Mouse (Mus musculus): Measurements from ENCODE around the gene Babam2. TPM values are rescaled to one million over a fixed set of nuclear protein-coding genes. Genes with fewer than 3 reads are reported as not detected.
A peak's percentile ranks its signal among the peaks of the same experiment; 100 is the strongest.

Gene Babam2
- polyA plus RNA-seq, 1 experiment from 2014 or later = 45.6 TPM

DNA sequence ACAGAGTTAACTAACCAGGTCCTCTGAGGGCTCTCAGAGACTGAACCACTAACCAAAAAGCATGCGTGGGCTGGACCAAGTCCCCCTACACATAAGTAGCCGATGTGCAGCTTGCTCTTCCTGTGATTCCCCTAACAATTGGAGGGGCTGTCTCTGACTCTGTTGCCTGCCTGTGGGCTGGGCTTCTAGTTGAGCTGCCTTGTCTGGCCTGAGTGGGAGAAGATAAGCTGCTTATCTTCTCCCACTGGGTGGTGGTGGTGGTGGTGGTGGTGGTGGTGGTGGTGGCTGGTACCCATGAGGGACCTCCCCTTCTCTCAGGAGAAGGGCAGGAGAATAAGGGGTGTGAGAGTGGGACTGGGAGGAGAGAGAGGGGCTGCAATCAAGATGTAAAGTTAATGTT, 11.4 kb upstream of the Babam2 start:
- Histone ChIP-seq H3K27ac (ENCODE audit: poor library complexity, severe bottlenecking) (no peak overlapping the region), H3K36me3 (no peaks in the 10 kb centered on the region), H3K27me3 (replicated peaks) (no peaks in the 10 kb centered on the region), H3K9ac (no peak overlapping the region), H3K9me3 (replicated peaks) (no peaks in the 10 kb centered on the region), H3K4me3 (no peak overlapping the region), H3K4me1 (replicated peaks) (peaks cover 6% of the 10 kb centered on the region), H3K4me2 (no peak overlapping the region)
- WGBS = 26% methylated on average over 2 of the region's 2 CpGs
- ATAC-seq (ENCODE audit: insufficient number of reproducible peaks, low FRiP score) = peak; percentile 91

DNA sequence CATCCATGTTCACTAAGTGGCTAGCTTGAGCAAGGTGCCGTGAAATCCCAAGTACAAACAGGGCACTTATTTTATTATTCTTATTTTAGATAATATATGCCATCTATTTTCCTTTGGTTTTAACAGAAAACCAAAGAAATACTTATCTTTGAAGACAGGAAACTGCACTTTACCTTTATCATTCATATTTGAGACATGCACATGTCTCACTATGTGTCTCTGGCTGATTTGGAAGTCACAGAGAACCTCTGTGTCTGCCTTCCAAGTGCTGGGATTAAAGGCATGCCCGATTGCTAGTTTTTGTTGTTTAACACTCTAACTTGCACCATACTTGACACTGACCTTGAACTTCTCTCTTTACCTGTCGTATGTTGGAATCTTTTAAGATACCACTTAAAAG, 9.5 kb upstream of the Babam2 start:
- H3K4me2 ChIP-seq = no peak overlapping the region
- 81% methylated on average over 3 of the region's 3 CpGs for WGBS
- no peak overlapping the region for H3K9ac ChIP-seq
- H3K9me3 ChIP-seq (replicated peaks) = no peaks in the 10 kb centered on the region
- no peak overlapping the region for H3K4me3 ChIP-seq
- no peaks in the 10 kb centered on the region for H3K36me3 ChIP-seq
- H3K4me1 ChIP-seq (replicated peaks) = peaks cover 12% of the 10 kb centered on the region
- no peak for ATAC-seq (ENCODE audit: insufficient number of reproducible peaks, low FRiP score)
- H3K27ac ChIP-seq (ENCODE audit: poor library complexity, severe bottlenecking) = no peak overlapping the region
- no peaks in the 10 kb centered on the region for H3K27me3 ChIP-seq (replicated peaks)

- no peak for ATAC-seq (ENCODE audit: insufficient number of reproducible peaks, low FRiP score)
- H3K36me3 ChIP-seq = no peaks in the 10 kb centered on the region
- H3K9me3 ChIP-seq (replicated peaks) = no peaks in the 10 kb centered on the region
- H3K4me3 ChIP-seq = no peak overlapping the region
- no peak overlapping the region for H3K4me2 ChIP-seq
- H3K4me1 ChIP-seq (replicated peaks) = peaks cover 9% of the 10 kb centered on the region
- H3K9ac ChIP-seq = no peak overlapping the region
- H3K27ac ChIP-seq (ENCODE audit: poor library complexity, severe bottlenecking) = no peak overlapping the region
- no peaks in the 10 kb centered on the region for H3K27me3 ChIP-seq (replicated peaks)
Measured at GRCm38 (mm10) chr5:31693191-31693590, 4.3 kb upstream of the Babam2 start.

DNA sequence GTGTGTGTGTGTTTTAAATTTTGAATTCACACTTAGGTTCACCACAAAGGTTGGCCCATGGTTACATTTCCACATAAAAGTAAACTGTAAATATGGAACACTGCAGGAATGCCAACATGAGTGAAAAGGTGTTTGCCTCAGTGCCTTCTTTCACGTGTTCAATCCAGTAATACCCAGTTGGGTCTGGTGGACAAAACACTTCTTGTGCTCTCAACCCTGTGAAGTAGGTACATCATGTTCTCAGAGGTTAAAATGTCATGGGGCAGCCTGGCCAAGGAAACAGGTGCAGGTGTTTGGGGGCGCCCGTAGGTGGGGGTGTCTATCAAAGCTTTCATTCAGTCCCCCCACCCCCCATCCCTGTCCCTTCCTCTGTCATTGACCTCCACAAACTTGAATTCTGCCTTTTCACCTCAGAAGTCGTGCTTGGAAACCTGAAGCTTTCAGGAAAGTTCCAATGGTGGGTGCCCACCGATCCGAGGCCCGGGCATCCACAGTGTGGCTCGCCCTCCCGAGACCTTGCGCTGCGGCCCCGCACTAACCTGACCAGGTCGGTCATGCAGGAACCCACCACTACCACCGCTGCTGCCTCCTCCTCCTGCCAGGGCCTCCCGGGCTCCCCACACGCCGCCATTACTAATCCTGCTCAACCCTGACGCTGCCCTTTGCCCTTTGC, 377 bp upstream of the Babam2 start, which contains the start of gene Rbks:
Rbks (minus strand) TSS at position 657 of the 673 bp plus-strand sequence.
- Histone ChIP-seq H3K9me3 (replicated peaks) (no peaks in the 10 kb centered on the region), H3K4me3 (peak within 1 kb of the TSS; percentile 90), H3K4me1 (replicated peaks) (peaks cover 6% of the 10 kb centered on the region), H3K27me3 (replicated peaks) (no peaks in the 10 kb centered on the region), H3K36me3 (peaks cover 3% of the 10 kb centered on the region; the same call in 1 of the 2 replicates), H3K9ac (peak within 1 kb of the TSS; percentile 89), H3K4me2 (peak within 1 kb of the TSS; percentile 85), H3K27ac (ENCODE audit: poor library complexity, severe bottlenecking) (peak within 1 kb of the TSS; percentile 93)
- ATAC-seq (ENCODE audit: insufficient number of reproducible peaks, low FRiP score) = no peak
- WGBS = 8% methylated on average over 18 of the region's 18 CpGs

GRCm38 (mm10) chr5:31698297-31698726, 828 bp downstream of the Babam2 start:
- 6% methylated on average over 16 of the region's 16 CpGs for WGBS

GRCm38 (mm10) chr5:31698931-31699330, 1.4 kb downstream of the Babam2 start:
- H3K36me3 ChIP-seq = peaks cover 18% of the 10 kb centered on the region
- H3K27ac ChIP-seq (ENCODE audit: poor library complexity, severe bottlenecking) = peak overlapping the region; percentile 33; the same call in 1 of the 2 replicates
- WGBS = 54% methylated on average over 4 of the region's 4 CpGs
- no peak overlapping the region for H3K4me2 ChIP-seq
- H3K4me1 ChIP-seq (replicated peaks) = peaks cover 4% of the 10 kb centered on the region; the same call in 1 of the 2 replicates
- ATAC-seq (ENCODE audit: insufficient number of reproducible peaks, low FRiP score) = no peak
- H3K9ac ChIP-seq = no peak overlapping the region
- no peak overlapping the region for H3K4me3 ChIP-seq
- no peaks in the 10 kb centered on the region for H3K27me3 ChIP-seq (replicated peaks)
- no peaks in the 10 kb centered on the region for H3K9me3 ChIP-seq (replicated peaks)

More at GRCm38 (mm10) chr5:31698297-31698726, 828 bp downstream of the Babam2 start:
- Histone ChIP-seq H3K4me1 (replicated peaks) (peaks cover 4% of the 10 kb centered on the region; the same call in 1 of the 2 replicates), H3K36me3 (peaks cover 13% of the 10 kb centered on the region; the same call in 1 of the 2 replicates), H3K4me3 (peak overlapping the region; percentile 90), H3K9ac (peak overlapping the region; percentile 89), H3K4me2 (peak overlapping the region; percentile 85), H3K27me3 (replicated peaks) (no peaks in the 10 kb centered on the region), H3K9me3 (replicated peaks) (no peaks in the 10 kb centered on the region), H3K27ac (ENCODE audit: poor library complexity, severe bottlenecking) (peak overlapping the region; percentile 93)
- peak; percentile 85 for ATAC-seq (ENCODE audit: insufficient number of reproducible peaks, low FRiP score)

- no peak for ATAC-seq (ENCODE audit: insufficient number of reproducible peaks, low FRiP score)
- Histone ChIP-seq H3K27me3 (replicated peaks) (no peaks in the 10 kb centered on the region), H3K9me3 (replicated peaks) (no peaks in the 10 kb centered on the region), H3K4me3 (no peak overlapping the region), H3K36me3 (peaks cover 19% of the 10 kb centered on the region), H3K4me2 (no peak overlapping the region), H3K27ac (ENCODE audit: poor library complexity, severe bottlenecking) (no peak overlapping the region), H3K9ac (no peak overlapping the region), H3K4me1 (replicated peaks) (peaks cover 4% of the 10 kb centered on the region; the same call in 1 of the 2 replicates)
Measured at GRCm38 (mm10) chr5:31699397-31699796, 1.9 kb downstream of the Babam2 start.

DNA sequence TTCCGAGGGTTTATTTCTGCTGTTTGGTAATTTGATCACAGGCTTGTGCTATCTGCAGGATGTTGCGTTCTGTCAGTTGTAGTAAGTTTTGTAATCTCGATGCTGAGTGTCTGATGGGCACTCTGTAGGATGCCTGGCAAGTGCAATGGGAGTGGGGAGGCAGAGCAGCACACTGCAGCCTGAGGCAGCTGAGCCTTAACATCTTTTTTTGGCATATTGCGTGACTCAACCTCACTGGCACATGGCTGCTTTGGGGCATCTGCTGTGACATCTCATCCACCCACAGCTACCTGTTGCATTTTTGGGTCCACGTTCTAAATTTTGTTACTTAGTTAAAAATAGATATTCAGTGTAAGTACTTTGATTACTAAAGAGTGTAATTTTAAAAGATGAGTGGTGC, 7.5 kb downstream of the Babam2 start:
- no peak overlapping the region for H3K27ac ChIP-seq (ENCODE audit: poor library complexity, severe bottlenecking)
- WGBS = 85% methylated on average over 5 of the region's 5 CpGs

DNA sequence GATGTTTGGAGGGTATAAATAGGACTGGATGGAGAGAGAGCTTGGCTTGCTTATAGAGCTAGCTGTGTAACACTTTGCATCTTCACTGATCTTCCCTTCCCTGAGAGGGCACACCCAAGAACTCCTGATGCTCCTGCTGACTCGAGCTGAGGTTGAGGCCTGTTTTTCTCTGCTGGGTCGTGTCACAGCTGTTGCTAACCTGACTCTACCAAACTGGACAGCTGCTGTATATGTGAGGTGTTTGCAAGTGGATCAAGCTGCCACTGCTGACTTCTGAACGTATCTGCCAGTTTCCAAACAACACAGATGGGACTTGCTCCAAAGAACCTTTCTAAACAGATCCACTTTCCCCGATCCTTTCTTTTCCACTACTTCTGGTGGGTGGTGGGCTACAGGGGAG, 9.3 kb downstream of the Babam2 start:
- no peak overlapping the region for H3K9ac ChIP-seq
- no peak overlapping the region for H3K4me2 ChIP-seq
- H3K36me3 ChIP-seq = peaks cover 37% of the 10 kb centered on the region
- no peak for ATAC-seq (ENCODE audit: insufficient number of reproducible peaks, low FRiP score)
- H3K4me3 ChIP-seq = no peak overlapping the region
- no peaks in the 10 kb centered on the region for H3K27me3 ChIP-seq (replicated peaks)
- WGBS = 78% methylated on average over 4 of the region's 4 CpGs
- H3K27ac ChIP-seq (ENCODE audit: poor library complexity, severe bottlenecking) = no peak overlapping the region
- H3K9me3 ChIP-seq (replicated peaks) = no peaks in the 10 kb centered on the region
- H3K4me1 ChIP-seq (replicated peaks) = no peaks in the 10 kb centered on the region

More for the DNA sequence above, 7.5 kb downstream of the Babam2 start:
- no peaks in the 10 kb centered on the region for H3K9me3 ChIP-seq (replicated peaks)
- H3K4me1 ChIP-seq (replicated peaks) = no peaks in the 10 kb centered on the region
- no peaks in the 10 kb centered on the region for H3K27me3 ChIP-seq (replicated peaks)
- no peak for ATAC-seq (ENCODE audit: insufficient number of reproducible peaks, low FRiP score)
- H3K4me2 ChIP-seq = no peak overlapping the region
- no peak overlapping the region for H3K9ac ChIP-seq
- peaks cover 31% of the 10 kb centered on the region for H3K36me3 ChIP-seq
- H3K4me3 ChIP-seq = no peak overlapping the region

- H3K36me3 ChIP-seq = peaks cover 18% of the 10 kb centered on the region
- H3K9me3 ChIP-seq (replicated peaks) = no peaks in the 10 kb centered on the region
- 81% methylated on average over 1 of the region's 1 CpGs for WGBS
- no peak for ATAC-seq (ENCODE audit: insufficient number of reproducible peaks, low FRiP score)
- H3K4me1 ChIP-seq (replicated peaks) = peaks cover 13% of the 10 kb centered on the region
- H3K27me3 ChIP-seq (replicated peaks) = no peaks in the 10 kb centered on the region
- no peak overlapping the region for H3K27ac ChIP-seq (ENCODE audit: poor library complexity, severe bottlenecking)
- no peak overlapping the region for H3K9ac ChIP-seq
- no peak overlapping the region for H3K4me3 ChIP-seq
- H3K4me2 ChIP-seq = no peak overlapping the region
Measured at GRCm38 (mm10) chr5:31709389-31709788, 11.9 kb downstream of the Babam2 start.

DNA sequence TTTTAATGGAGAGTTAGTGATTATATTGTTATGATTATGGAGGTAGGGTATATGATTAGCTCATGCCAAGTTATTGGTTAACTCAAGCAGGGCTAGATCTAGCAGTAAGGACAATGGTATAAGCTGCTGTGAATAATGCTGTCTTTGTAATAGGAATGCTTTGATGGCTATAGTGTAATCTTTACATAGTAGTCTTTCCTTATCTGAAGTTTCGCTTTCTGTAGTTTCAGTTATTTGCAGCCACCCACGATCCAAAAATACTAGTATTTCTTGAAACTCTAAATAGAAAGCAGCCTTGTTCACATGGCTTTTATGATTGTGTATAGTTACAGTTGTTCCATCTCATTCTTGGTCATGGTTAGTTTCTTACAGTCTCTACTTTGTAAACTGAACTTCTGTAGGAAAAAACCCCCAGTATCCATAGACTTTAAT, 15.8 kb downstream of the Babam2 start:
- 58% methylated on average over 2 of the region's 2 CpGs for WGBS
- Histone ChIP-seq H3K4me3 (no peak overlapping the region), H3K9ac (no peak overlapping the region), H3K4me2 (no peak overlapping the region), H3K9me3 (replicated peaks) (no peaks in the 10 kb centered on the region), H3K36me3 (peaks cover 13% of the 10 kb centered on the region), H3K27ac (ENCODE audit: poor library complexity, severe bottlenecking) (no peak overlapping the region), H3K27me3 (replicated peaks) (no peaks in the 10 kb centered on the region), H3K4me1 (replicated peaks) (peaks cover 13% of the 10 kb centered on the region)
- no peak for ATAC-seq (ENCODE audit: insufficient number of reproducible peaks, low FRiP score)

Measured in heart, embryonic 12.5 days (tissue).